In genomic region chr5:123060706-123061401, GRCm38 (mm10) we compare ENCODE assay signal across 11 mouse cellular contexts. TPM values are rescaled to one million over a fixed set of nuclear protein-coding genes. Genes with fewer than 3 reads are reported as not detected.
A peak's percentile ranks its signal among the peaks of the same experiment; 100 is the strongest.
DNase-seq lines count a peak whose midpoint lies in the region; ATAC-seq lines count a peak whose summit lies in the region.
"Had no signal": no experiment of that assay in that cellular context is flagged by ENCODE, and none has a peak within 500 bp of the region (broad histone marks: within the 10 kb centered on the region; RNA-seq: fewer than 3 reads in every experiment).

No protein-coding gene starts in this region.

- H3K36me3 ChIP-seq in limb, embryonic 12.5 days = no peaks in the 10 kb centered on the region
- no peaks in the 10 kb centered on the region for H3K36me3 ChIP-seq in liver, embryonic 12.5 days
- H3K36me3 ChIP-seq: hindbrain, embryonic 10.5 days; neural tube, embryonic 15.5 days had no signal

- no peaks in the 10 kb centered on the region for H3K27me3 ChIP-seq in limb, embryonic 12.5 days
- no peaks in the 10 kb centered on the region for H3K27me3 ChIP-seq in liver, embryonic 12.5 days (replicated peaks)
- H3K27me3 ChIP-seq: neural tube, embryonic 15.5 days had no signal

- H3K4me1 ChIP-seq in limb, embryonic 12.5 days (replicated peaks) = peaks cover 18% of the 10 kb centered on the region
- H3K4me1 ChIP-seq in liver, embryonic 12.5 days = peaks cover 26% of the 10 kb centered on the region

- DNase-seq in gastrocnemius, adult 18-20 months (ENCODE audit: low spot score) = peak; percentile 66
- no peak for DNase-seq in gastrocnemius, postnatal 10 days
- peak; percentile 39 for DNase-seq in A20 (ENCODE audit: low read depth, low spot score)
- peak; percentile 48 for DNase-seq in gastrocnemius, postnatal 14 days
- DNase-seq in ovary, postnatal 36 days (ENCODE audit: low spot score) = no peak

- H3K27ac ChIP-seq in limb, embryonic 12.5 days = peak overlapping the region; percentile 79
- no peak overlapping the region; the same call in 1 of the 2 replicates for H3K27ac ChIP-seq in liver, embryonic 12.5 days
- H3K27ac ChIP-seq: hindbrain, embryonic 10.5 days; neural tube, embryonic 15.5 days had no signal

- no peak for ATAC-seq in limb, embryonic 12.5 days (ENCODE audit: insufficient number of reproducible peaks, insufficient read depth, low FRiP score, low TSS enrichment, low read depth)
- ATAC-seq in activated CD4-positive, CD25-positive, alpha-beta regulatory T cell, adult 4 months = no peak
- no peak for ATAC-seq in liver, embryonic 12.5 days

- H3K9me3 ChIP-seq in limb, embryonic 12.5 days = no peaks in the 10 kb centered on the region
- H3K9me3 ChIP-seq in liver, embryonic 12.5 days (replicated peaks) = no peaks in the 10 kb centered on the region
- H3K9me3 ChIP-seq: hindbrain, embryonic 10.5 days; neural tube, embryonic 15.5 days had no signal

- H3K4me3 ChIP-seq in limb, embryonic 12.5 days (replicated peaks) = no peak overlapping the region
- H3K4me3 ChIP-seq in liver, embryonic 12.5 days = no peak overlapping the region
- H3K4me3 ChIP-seq: hindbrain, embryonic 10.5 days; neural tube, embryonic 15.5 days had no signal

- intact Hi-C loops in gastrocnemius, postnatal 14 days (cut with DNase I; ENCODE audit: low total_unique reads) = no loop called here

- peak overlapping the region; percentile 43 for H3K4me2 ChIP-seq in limb, embryonic 12.5 days
- H3K4me2 ChIP-seq in liver, embryonic 12.5 days = no peak overlapping the region
- H3K4me2 ChIP-seq: neural tube, embryonic 15.5 days had no signal

- H3K9ac ChIP-seq in limb, embryonic 12.5 days (replicated peaks) = no peak overlapping the region
- H3K9ac ChIP-seq in liver, embryonic 12.5 days = no peak overlapping the region
- H3K9ac ChIP-seq: neural tube, embryonic 15.5 days had no signal

- 38% methylated on average over 9 of the region's 9 CpGs for whole genome bisulfite sequencing in limb, embryonic 12.5 days
- WGBS in liver, embryonic 12.5 days (ENCODE audit: insufficient replicate concordance) = 77% methylated on average over 9 of the region's 9 CpGs

RNA-seq across cellular contexts. Expression of gene Tmem120b, which starts 7.4 kb away (rescaled TPM):
- total RNA-seq in gastrocnemius, adult 18-20 months (2021) = 10 to 100 TPM; 16.8 to 19.6 TPM
- total RNA-seq in gastrocnemius, postnatal 10 days (2021) = 10 to 100 TPM; 16.3 to 16.9 TPM
- 10 to 100 TPM; 11.9 TPM for total RNA-seq in gastrocnemius, postnatal 14 days (2021)
- 14.1 and 15.9 TPM in 2 replicates for polyA plus RNA-seq in limb, embryonic 12.5 days (2016; fragmentation: Nextera tagmentation; extraction: Ambion mirVana)
- polyA plus RNA-seq in activated CD4-positive, CD25-positive, alpha-beta regulatory T cell, adult 4 months (2017; shearing (Covaris generic)) = 1 to 10 TPM; 2.2 to 2.3 TPM
- 28.2 and 30.3 TPM in 2 replicates for polyA plus RNA-seq in liver, embryonic 12.5 days (2016; fragmentation: Nextera tagmentation; extraction: Ambion mirVana)

RNA-seq across cellular contexts. Expression of gene Morn3, which starts 14.0 kb away (rescaled TPM):
- not detected for total RNA-seq in gastrocnemius, adult 18-20 months (2021)
- not detected for total RNA-seq in gastrocnemius, postnatal 10 days (2021)
- not detected for total RNA-seq in gastrocnemius, postnatal 14 days (2021)
- not detected in 2 replicates for polyA plus RNA-seq in limb, embryonic 12.5 days (2016; fragmentation: Nextera tagmentation; extraction: Ambion mirVana)
- polyA plus RNA-seq in activated CD4-positive, CD25-positive, alpha-beta regulatory T cell, adult 4 months (2017; shearing (Covaris generic)) = 1 to 10 TPM; 3.2 to 4.9 TPM
- polyA plus RNA-seq in liver, embryonic 12.5 days (2016; fragmentation: Nextera tagmentation; extraction: Ambion mirVana) = not detected in 2 replicates
- total RNA-seq: megakaryocyte-erythroid progenitor cell, adult 5-6 weeks had no signal

RNA-seq across cellular contexts. Expression of gene Orai1, which starts 46.0 kb away (rescaled TPM):
- 10 to 100 TPM; 31.9 to 33.4 TPM for total RNA-seq in gastrocnemius, adult 18-20 months (2021)
- 10 to 100 TPM; 43.8 to 45.4 TPM for total RNA-seq in gastrocnemius, postnatal 10 days (2021)
- 10 to 100 TPM; 39.5 to 47.6 TPM for total RNA-seq in gastrocnemius, postnatal 14 days (2021)
- polyA plus RNA-seq in limb, embryonic 12.5 days (2016; fragmentation: Nextera tagmentation; extraction: Ambion mirVana) = 14.3 and 14.6 TPM in 2 replicates
- 1 to 10 TPM; 8.1 to 9.4 TPM for polyA plus RNA-seq in activated CD4-positive, CD25-positive, alpha-beta regulatory T cell, adult 4 months (2017; shearing (Covaris generic))
- 11.6 and 11.9 TPM in 2 replicates for polyA plus RNA-seq in liver, embryonic 12.5 days (2016; fragmentation: Nextera tagmentation; extraction: Ambion mirVana)

Comparison
In these comparisons a context has a peak if more than half of its experiments do, and no peak if none do; other contexts are left out.
1. DNase-seq: peak in gastrocnemius, adult 18-20 months (single experiment), A20 (single experiment) and gastrocnemius, postnatal 14 days (single experiment); none in gastrocnemius, postnatal 10 days (single experiment) and ovary, postnatal 36 days (single experiment).